Mouse (Mus musculus) cerebellum, adult (tissue): ENCODE results near the gene Prdm11.
A peak's percentile ranks its signal among the peaks of the same experiment; 100 is the strongest.

Source experiments
- ATAC-seq: cut with Nextera tagmentation; 2 replicates; pipeline ENCODE4 v1.9.2; 2017; ENCODE audit warnings: mild to moderate bottlenecking, moderate library complexity, mixed read lengths; ENCODE audit not compliant: insufficient number of reproducible peaks, low FRiP score, low TSS enrichment

Gene Prdm11

GRCm38 (mm10) chr2:93045818-93046508 is at the start of gene Prdm11:
Gene Prdm11, minus strand, starts transcription at chr2:93046167.
- 0 out of 2 replicates have a peak, but pooled peaks have one; percentile 8 for ATAC-seq

- ATAC-seq = no peak
Measured at GRCm38 (mm10) chr2:93092347-93092746, 46.4 kb upstream of the Prdm11 start.

- ATAC-seq = no peak
Measured at GRCm38 (mm10) chr2:93091679-93092078, 45.7 kb upstream of the Prdm11 start.

GRCm38 (mm10) chr2:93089379-93090089 is 43.6 kb upstream of the Prdm11 start:
- no peak for ATAC-seq

GRCm38 (mm10) chr2:93088006-93088405 is 42.0 kb upstream of the Prdm11 start:
- ATAC-seq = no peak

GRCm38 (mm10) chr2:93085291-93086027 is 39.5 kb upstream of the Prdm11 start:
- ATAC-seq = no peak

- no peak for ATAC-seq
Measured at GRCm38 (mm10) chr2:93084481-93084880, 38.5 kb upstream of the Prdm11 start.

GRCm38 (mm10) chr2:93083317-93083716 is 37.4 kb upstream of the Prdm11 start:
- no peak for ATAC-seq

- ATAC-seq = no peak
Measured at GRCm38 (mm10) chr2:93082846-93083245, 36.9 kb upstream of the Prdm11 start.

GRCm38 (mm10) chr2:93080871-93081608 is 35.1 kb upstream of the Prdm11 start:
- ATAC-seq = no peak

- no peak for ATAC-seq
Measured at GRCm38 (mm10) chr2:93079394-93079793, 33.4 kb upstream of the Prdm11 start.

- no peak for ATAC-seq
Measured at GRCm38 (mm10) chr2:93076578-93076955, 30.6 kb upstream of the Prdm11 start.

- peak; percentile 37; the same call in 1 of the 2 replicates for ATAC-seq
Measured at GRCm38 (mm10) chr2:93075738-93076577, 30.0 kb upstream of the Prdm11 start.

GRCm38 (mm10) chr2:93071656-93072055 is 25.7 kb upstream of the Prdm11 start:
- no peak for ATAC-seq

GRCm38 (mm10) chr2:93068942-93069341 is 23.0 kb upstream of the Prdm11 start:
- ATAC-seq = peak; percentile 46

GRCm38 (mm10) chr2:93063347-93063746 is 17.4 kb upstream of the Prdm11 start:
- ATAC-seq = 0 out of 2 replicates have a peak, but pooled peaks have one; percentile 27

- no peak for ATAC-seq
Measured at GRCm38 (mm10) chr2:93051873-93052272, 5.9 kb upstream of the Prdm11 start.

- no peak for ATAC-seq
Measured at GRCm38 (mm10) chr2:93048601-93049323, 2.8 kb upstream of the Prdm11 start.

- no peak for ATAC-seq
Measured at GRCm38 (mm10) chr2:93047491-93048050, 1.6 kb upstream of the Prdm11 start.
